Mouse (Mus musculus): ENCODE data around the gene Cox15. TPM values are rescaled to one million over a fixed set of nuclear protein-coding genes. Genes with fewer than 3 reads are reported as not detected.

Cox15 gene
- polyA plus RNA-seq, 1 experiment from 2014 or later: 4.5 TPM

DNA sequence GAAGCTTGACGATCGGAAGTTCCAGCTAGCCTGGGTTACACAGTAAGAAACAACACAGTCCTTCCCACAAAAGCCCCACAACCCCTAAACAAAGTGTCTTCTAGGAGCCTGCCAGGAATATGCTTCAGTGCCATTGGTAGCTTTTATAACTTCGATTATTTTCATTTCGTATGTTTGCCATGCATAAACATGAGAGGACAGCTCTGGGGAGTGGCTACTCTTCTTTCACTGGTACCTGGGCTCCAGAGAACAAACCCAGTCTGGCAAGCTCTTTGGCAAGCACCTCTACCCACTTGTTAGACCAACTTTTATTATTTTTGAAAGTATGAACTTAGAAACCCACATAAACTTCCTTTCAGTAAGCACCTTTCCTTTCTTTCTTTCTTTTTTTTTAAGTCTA lies 23.8 kb upstream of the Cox15 start:
- DNase-seq (ENCODE audit: low spot score) (no peak), ATAC-seq (no peak)
- no peaks in the 10 kb centered on the region for H3K36me3 ChIP-seq (ENCODE audit: insufficient read depth, low read length)
- no peak for TF ChIP-seq CTCF (IDR thresholded peaks at IDR 0.05)
- no peak for TF ChIP-seq EP300 (IDR thresholded peaks at IDR 0.05)
- H3K27me3 ChIP-seq (replicated peaks; ENCODE audit: insufficient read depth, low read length): no peaks in the 10 kb centered on the region
- no peak overlapping the region for H3K27ac ChIP-seq (ENCODE audit: low read length)
- no peak overlapping the region for H3K9ac ChIP-seq (replicated peaks; ENCODE audit: low read depth)
- H3K4me2 ChIP-seq (replicated peaks; ENCODE audit: low read depth, low read length): no peak overlapping the region
- H3K4me3 ChIP-seq (ENCODE audit: low read depth, low read length): no peak overlapping the region
- no peaks in the 10 kb centered on the region for H3K4me1 ChIP-seq (ENCODE audit: insufficient read depth, low read depth, low read length)
- 74% methylated on average over 4 of the region's 4 CpGs for WGBS
- H3K9me3 ChIP-seq (ENCODE audit: low read length): no peaks in the 10 kb centered on the region

DNA sequence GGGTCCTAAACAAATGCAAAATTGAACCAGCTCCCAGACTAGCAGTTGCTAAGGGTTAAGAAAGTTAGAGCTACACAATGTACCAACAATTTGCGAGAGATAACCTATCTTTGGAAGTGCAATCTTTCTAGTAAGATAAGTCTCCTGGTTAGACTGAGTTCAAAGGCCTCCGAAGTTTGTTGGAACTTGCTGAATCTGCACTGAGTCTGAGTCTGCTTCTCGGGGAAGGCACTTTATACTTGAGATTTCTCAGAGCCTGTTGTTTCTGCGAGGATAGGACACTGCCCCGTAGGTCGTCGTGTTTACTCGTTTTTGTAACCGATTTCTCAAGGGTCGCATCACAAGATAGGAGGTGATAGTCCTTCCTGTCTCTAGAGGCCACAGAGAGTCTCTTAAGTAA lies 22.6 kb upstream of the Cox15 start:
- ATAC-seq: no peak
- DNase-seq (ENCODE audit: low spot score): no peak
- Histone ChIP-seq H3K4me1 (ENCODE audit: insufficient read depth, low read depth, low read length) (no peaks in the 10 kb centered on the region), H3K27me3 (replicated peaks; ENCODE audit: insufficient read depth, low read length) (no peaks in the 10 kb centered on the region), H3K9ac (replicated peaks; ENCODE audit: low read depth) (no peak overlapping the region), H3K27ac (ENCODE audit: low read length) (no peak overlapping the region), H3K4me2 (replicated peaks; ENCODE audit: low read depth, low read length) (no peak overlapping the region), H3K36me3 (ENCODE audit: insufficient read depth, low read length) (no peaks in the 10 kb centered on the region), H3K9me3 (ENCODE audit: low read length) (no peaks in the 10 kb centered on the region), H3K4me3 (ENCODE audit: low read depth, low read length) (no peak overlapping the region)
- 38% methylated on average over 10 of the region's 10 CpGs for WGBS
- TF ChIP-seq EP300 (IDR thresholded peaks at IDR 0.05) (no peak), CTCF (IDR thresholded peaks at IDR 0.05) (no peak)

DNA sequence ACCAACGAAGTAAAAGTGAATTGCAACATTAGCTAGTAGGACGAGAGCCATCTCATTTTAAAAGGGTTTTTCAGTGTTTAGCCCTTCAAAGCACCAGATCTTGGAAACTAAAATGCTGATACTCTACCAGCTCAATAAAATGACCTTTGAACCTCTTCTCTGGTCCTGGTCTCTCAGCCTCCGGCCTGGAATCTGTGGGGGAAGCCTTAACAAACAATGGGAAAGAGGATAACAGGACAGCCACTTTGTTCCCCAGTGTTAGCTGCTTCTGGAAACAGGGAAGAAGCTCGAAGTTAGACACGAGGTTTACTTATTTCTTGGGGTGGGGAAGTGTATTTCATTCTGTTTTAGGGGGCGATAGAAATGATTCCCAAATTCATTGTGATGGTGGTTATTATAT lies 19.5 kb upstream of the Cox15 start:
- no peak for ATAC-seq

DNA sequence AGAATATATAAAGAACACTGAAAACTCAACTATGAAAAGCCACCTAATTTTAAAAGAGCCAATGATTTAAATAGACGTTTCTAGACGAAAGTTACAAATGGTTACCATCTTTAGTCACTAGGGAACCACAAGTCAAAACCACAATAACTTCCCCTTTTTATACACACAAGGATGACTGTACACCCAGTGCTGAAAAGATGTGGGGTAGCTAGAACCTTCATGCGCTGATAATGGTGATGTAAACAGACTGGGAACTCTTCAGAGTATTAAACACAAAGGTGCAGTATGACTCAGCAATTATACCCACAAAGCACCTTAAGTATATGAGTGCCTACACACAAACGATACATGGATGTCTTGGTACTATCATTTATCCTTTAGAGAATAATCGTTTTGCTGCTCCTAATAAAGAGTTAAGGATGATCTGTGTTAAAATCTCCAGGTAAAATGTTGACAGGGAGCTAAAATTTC lies 18.7 kb upstream of the Cox15 start:
- Histone ChIP-seq H3K9me3 (ENCODE audit: low read length) (no peaks in the 10 kb centered on the region), H3K27ac (ENCODE audit: low read length) (no peak overlapping the region), H3K4me3 (ENCODE audit: low read depth, low read length) (no peak overlapping the region), H3K4me2 (replicated peaks; ENCODE audit: low read depth, low read length) (no peak overlapping the region), H3K9ac (replicated peaks; ENCODE audit: low read depth) (no peak overlapping the region), H3K36me3 (ENCODE audit: insufficient read depth, low read length) (peaks cover 6% of the 10 kb centered on the region; the same call in 1 of the 2 replicates), H3K4me1 (ENCODE audit: insufficient read depth, low read depth, low read length) (no peaks in the 10 kb centered on the region), H3K27me3 (replicated peaks; ENCODE audit: insufficient read depth, low read length) (no peaks in the 10 kb centered on the region)
- TF ChIP-seq EP300 (IDR thresholded peaks at IDR 0.05): no peak
- no peak for TF ChIP-seq CTCF (IDR thresholded peaks at IDR 0.05)
- ATAC-seq (no peak), DNase-seq (ENCODE audit: low spot score) (peak; percentile 36)
- WGBS: 78% methylated on average over 5 of the region's 5 CpGs

More for the DNA sequence above, 19.5 kb upstream of the Cox15 start:
- Histone ChIP-seq H3K4me3 (ENCODE audit: low read depth, low read length) (no peak overlapping the region), H3K27ac (ENCODE audit: low read length) (no peak overlapping the region), H3K9ac (replicated peaks; ENCODE audit: low read depth) (no peak overlapping the region), H3K27me3 (replicated peaks; ENCODE audit: insufficient read depth, low read length) (no peaks in the 10 kb centered on the region), H3K36me3 (ENCODE audit: insufficient read depth, low read length) (peaks cover 6% of the 10 kb centered on the region; the same call in 1 of the 2 replicates), H3K4me1 (ENCODE audit: insufficient read depth, low read depth, low read length) (no peaks in the 10 kb centered on the region), H3K4me2 (replicated peaks; ENCODE audit: low read depth, low read length) (no peak overlapping the region), H3K9me3 (ENCODE audit: low read length) (no peaks in the 10 kb centered on the region)
- no peak for DNase-seq (ENCODE audit: low spot score)
- WGBS: 63% methylated on average over 6 of the region's 6 CpGs
- no peak for TF ChIP-seq EP300 (IDR thresholded peaks at IDR 0.05)

DNA sequence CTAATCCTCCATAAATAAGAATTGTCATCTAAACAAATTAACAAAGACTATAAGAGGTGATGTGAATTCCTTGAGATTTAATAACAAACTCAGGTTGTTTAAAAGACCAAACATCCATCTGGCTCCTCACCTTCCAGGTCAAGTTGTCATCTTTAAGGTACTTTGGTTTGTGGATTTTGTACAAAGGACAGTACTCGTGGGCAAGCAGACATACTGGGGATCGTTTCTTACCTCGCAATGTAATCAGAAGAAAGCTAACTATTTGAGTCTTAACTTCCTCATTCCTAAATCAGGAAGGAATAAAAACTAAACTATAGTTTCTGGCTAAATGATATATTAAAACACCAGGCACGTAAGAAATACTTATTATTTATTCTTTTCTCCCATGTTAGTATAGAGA lies 17.8 kb upstream of the Cox15 start:
- Histone ChIP-seq H3K27ac (ENCODE audit: low read length) (no peak overlapping the region), H3K4me2 (replicated peaks; ENCODE audit: low read depth, low read length) (no peak overlapping the region), H3K9ac (replicated peaks; ENCODE audit: low read depth) (no peak overlapping the region), H3K9me3 (ENCODE audit: low read length) (no peaks in the 10 kb centered on the region), H3K36me3 (ENCODE audit: insufficient read depth, low read length) (peaks cover 6% of the 10 kb centered on the region; the same call in 1 of the 2 replicates), H3K4me3 (ENCODE audit: low read depth, low read length) (no peak overlapping the region), H3K27me3 (replicated peaks; ENCODE audit: insufficient read depth, low read length) (no peaks in the 10 kb centered on the region), H3K4me1 (ENCODE audit: insufficient read depth, low read depth, low read length) (no peaks in the 10 kb centered on the region)
- DNase-seq (ENCODE audit: low spot score): no peak
- no peak for TF ChIP-seq CTCF (IDR thresholded peaks at IDR 0.05)
- no peak for TF ChIP-seq EP300 (IDR thresholded peaks at IDR 0.05)
- 69% methylated on average over 4 of the region's 4 CpGs for WGBS
- no peak for ATAC-seq

DNA sequence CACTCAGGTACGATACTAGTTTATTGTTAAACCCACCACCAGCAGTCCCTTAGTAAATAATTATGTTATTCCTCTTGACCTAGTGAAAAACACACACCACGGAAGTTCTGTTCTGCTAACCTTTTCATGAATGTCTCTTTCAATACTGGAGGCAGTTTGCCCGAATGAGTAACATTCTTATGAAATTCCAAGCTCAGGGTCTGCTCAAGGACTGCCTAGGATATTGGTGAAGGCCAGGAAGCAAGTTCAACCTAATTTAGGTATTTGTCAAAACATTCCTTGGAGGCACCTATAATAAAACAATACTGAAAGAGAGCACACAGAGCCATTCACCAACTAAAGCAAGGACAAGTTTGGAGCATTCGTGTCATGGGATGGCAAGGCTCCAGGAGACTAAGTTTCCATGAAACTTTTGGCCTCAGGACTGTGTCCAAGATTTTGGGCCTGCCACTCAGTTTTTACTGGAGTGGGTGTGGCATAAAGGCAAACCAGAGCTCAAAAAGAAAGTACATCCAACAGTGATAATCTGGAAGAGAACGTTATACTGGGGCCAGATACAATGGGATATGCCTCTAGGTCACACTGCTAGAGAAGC lies 16.7 kb upstream of the Cox15 start:
- 72% methylated on average over 5 of the region's 5 CpGs for WGBS
- peaks cover 6% of the 10 kb centered on the region; the same call in 1 of the 2 replicates for H3K36me3 ChIP-seq (ENCODE audit: insufficient read depth, low read length)
- TF ChIP-seq EP300 (IDR thresholded peaks at IDR 0.05) (no peak), CTCF (IDR thresholded peaks at IDR 0.05) (no peak)

More for the DNA sequence above, 16.7 kb upstream of the Cox15 start:
- H3K4me1 ChIP-seq (ENCODE audit: insufficient read depth, low read depth, low read length): no peaks in the 10 kb centered on the region
- no peaks in the 10 kb centered on the region for H3K27me3 ChIP-seq (replicated peaks; ENCODE audit: insufficient read depth, low read length)
- no peaks in the 10 kb centered on the region for H3K9me3 ChIP-seq (ENCODE audit: low read length)
- no peak overlapping the region for H3K4me3 ChIP-seq (ENCODE audit: low read depth, low read length)
- H3K27ac ChIP-seq (ENCODE audit: low read length): no peak overlapping the region
- H3K9ac ChIP-seq (replicated peaks; ENCODE audit: low read depth): no peak overlapping the region
- ATAC-seq: no peak
- no peak for DNase-seq (ENCODE audit: low spot score)
- no peak overlapping the region for H3K4me2 ChIP-seq (replicated peaks; ENCODE audit: low read depth, low read length)

Measured in lung, postnatal 0 days (tissue).